Mouse (Mus musculus): ENCODE measurements around the gene Dnah12.

DNA sequence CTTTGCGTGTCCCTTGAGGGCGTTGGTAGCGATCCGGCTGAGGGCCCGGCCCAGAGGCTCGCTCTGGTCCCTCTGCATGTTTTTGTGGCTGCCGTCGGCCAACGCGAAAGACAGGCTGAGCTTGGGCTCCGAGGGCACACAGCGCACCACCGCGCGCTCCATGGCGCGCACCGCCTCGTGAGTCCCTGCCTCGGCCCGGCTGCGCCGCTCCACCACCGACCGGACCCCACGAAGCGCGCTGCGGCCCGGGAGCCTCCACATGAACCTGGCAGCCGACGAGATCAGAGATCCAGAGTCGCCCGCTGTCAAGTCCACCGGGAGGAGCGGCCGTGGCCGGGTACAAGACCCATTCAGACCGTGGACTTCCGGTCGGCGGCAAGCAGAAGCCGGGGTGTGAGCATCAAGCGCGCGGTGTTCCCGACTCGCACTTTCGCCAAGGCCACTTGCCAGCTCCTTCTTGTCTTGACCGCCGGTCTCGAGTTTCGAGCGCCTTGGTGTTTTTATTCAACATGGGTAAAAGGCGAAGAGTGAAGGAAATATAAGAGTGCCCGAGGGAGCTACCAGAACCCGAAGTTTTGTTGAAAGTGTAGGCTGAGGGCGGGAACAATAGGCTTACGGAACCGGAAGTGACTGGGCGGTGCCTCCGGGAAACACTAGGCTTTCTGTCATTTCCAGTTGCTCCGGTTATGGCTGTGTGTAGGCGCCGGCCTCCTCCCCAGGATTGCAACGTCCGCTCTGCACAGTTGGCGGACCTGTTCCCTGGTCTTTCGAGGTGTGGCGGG, 23.6 kb upstream of the Dnah12 start, which contains the start of gene Pde12:
- TF ChIP-seq GATA1 (IDR thresholded peaks at IDR 0.05; ENCODE audit: borderline replicate concordance, low read length): no peak
- TF ChIP-seq FLI1 (IDR thresholded peaks at IDR 0.05; ENCODE audit: low read length): peak; percentile 95

All from megakaryocyte, embryonic 14.5 days (primary cell).